Mouse (Mus musculus) gastrocnemius, postnatal 14 days (tissue): ENCODE data around the gene Kpna4. TPM values are rescaled to one million over a fixed set of nuclear protein-coding genes. Genes with fewer than 3 reads are reported as not detected.

Experiments
- DNase-seq: peaks from one replicate; pipeline ENCODE4 v3.0.0; 2021; ENCODE audit warnings: mixed read lengths
- intact Hi-C: fragments of 180-260 bp; cut with DNase I; formaldehyde crosslinking; loops from one replicate; pipeline ENCODE4 v1.15.1; 2025; ENCODE audit warnings: low total_unique reads
- total RNA-seq, 2 experiments: library from RNA; stranded (reverse); gene quantifications; 2 replicates each; pipeline ENCODE4 v1.2.3; 2021

Gene Kpna4
- total RNA-seq, 2 experiments from 2014 or later: 57.8 to 69.8 TPM

DNA sequence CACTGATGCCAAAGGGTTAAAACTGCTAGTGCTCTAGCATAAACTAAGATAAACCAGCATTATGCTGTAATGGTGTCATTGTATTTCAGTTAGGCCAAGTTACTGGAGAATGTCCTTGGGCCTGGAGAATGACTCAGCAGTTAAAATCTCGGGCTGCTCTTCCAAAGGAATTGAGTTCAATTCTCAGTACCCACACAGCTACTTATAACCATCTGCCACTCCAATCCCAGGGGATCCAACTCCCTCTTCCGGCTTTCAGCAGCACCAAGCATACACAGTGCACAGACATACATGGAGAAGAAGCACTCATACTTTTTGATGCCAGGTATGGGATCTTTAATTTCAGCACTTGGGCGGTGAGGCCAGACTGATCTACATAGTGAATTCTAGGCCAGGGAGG, 8.1 kb downstream of the Kpna4 start:
- intact Hi-C loops: no loop called here
- DNase-seq: no peak

DNA sequence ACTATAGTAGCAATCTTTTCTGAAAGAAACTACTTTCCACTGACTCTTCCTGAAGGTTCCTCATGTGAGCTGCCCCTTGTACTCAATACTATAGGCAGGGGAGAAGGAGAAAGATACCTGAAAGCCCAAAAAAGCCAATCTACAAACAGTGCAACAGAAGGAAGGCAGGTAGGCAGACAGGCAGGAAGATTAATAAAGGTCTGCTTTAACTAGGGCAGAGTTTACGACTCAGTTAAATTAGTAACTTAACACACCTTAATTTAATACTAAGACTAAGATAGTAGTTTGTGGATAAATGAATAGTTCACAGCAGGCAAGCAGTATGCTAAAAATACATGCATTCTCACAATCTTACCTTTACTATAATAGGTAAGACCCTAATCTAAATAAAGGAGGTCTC, 12.2 kb downstream of the Kpna4 start:
- no peak for DNase-seq
- intact Hi-C loops: no loop called here

DNA sequence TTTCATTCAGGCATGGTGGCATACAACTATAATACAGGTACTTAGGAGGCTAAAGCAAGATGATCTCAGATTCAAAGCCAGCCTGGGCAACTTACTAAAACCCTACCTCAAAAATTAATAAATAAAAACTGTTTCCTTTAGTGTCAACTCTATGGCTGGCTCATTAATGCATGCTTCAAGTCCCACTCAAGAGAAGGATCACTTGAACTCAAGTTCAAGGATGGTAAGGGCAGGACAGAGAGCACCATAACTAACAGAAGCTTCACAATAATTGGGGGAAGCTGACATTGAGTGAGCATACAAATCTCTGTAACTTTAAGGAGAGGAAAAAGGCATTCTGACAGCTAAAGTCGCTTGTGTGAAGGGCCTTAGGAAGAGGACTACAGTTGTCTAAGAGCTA, 13.0 kb downstream of the Kpna4 start:
- DNase-seq: no peak
- intact Hi-C loops: no loop called here

DNA sequence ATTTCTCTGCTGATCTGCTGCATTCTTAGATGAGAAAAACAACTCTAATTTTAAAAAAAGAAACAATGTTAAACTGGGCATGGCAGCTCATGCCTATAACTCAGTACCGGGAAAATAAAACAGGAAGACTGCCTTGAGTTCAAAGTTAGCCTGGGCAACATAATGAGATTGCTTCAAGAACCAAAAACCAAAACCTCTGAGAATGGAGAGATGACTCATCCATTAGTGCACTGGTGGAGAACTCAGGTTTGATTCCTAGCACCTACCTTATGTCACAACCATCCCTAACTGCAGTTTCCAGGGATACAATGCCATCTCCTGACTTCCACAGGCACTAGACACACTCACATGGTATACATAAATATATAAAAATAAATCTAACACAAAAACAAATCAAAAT, 17.8 kb downstream of the Kpna4 start:
- DNase-seq: no peak
- intact Hi-C loops: no loop called here

DNA sequence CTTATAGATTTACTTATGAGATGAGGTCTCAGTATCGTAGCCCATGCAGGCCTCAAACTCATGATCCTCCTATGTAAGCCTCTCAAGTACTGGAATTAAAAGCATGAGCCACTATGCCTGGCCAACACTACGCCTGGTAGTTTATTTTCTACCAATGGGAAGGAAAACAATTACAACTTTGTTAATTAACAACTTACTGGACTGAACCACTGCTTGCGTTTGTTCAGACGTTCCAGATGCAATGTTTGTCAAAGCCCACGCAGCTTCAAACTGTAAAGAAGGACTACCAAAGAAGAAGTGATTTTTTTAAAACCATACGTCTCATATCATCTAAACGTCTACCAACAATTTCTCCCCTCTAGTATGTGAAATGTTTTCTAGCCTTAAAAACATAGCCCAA, 32.5 kb downstream of the Kpna4 start:
- DNase-seq: no peak
- intact Hi-C loops: no loop called here

DNA sequence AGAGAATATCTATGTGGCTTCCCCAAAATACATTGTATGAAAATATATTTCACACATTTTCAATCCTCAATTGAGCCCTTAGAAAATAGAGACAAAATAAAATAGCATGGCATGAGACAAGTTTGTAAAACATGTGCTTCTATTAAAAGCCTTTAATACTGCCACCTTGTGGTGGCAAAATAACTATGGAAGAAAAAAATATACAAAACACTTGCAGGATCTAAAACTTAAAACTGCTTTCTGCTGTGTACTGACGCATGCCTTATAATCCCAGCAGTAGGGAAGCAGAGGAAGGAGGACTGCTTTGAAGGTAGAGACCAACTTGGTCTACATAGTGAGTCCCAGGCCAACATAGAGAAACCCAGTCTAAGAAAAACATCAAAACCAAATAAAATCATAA, 62.9 kb downstream of the Kpna4 start:
- intact Hi-C loops: no loop called here
- no peak for DNase-seq

DNA sequence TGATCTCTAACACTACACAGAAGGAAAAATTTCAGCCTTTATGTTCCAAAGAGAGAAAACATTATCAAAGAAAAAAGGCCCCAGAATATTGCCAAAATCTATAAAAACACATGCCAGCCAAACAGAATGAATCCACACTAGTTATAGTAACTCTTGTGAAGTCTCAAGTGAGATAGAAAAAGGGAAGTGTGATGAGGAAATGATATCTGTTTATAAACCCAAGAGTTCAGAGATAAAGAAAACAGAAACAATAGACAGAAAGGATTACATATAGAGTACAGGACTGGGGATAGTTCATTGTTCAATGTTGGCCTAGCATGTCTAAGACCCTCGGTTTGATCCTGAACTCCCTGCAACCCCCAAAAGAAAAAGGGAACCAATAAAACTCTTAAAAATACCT, 64.1 kb downstream of the Kpna4 start:
- intact Hi-C loops: no loop called here
- DNase-seq: no peak

DNA sequence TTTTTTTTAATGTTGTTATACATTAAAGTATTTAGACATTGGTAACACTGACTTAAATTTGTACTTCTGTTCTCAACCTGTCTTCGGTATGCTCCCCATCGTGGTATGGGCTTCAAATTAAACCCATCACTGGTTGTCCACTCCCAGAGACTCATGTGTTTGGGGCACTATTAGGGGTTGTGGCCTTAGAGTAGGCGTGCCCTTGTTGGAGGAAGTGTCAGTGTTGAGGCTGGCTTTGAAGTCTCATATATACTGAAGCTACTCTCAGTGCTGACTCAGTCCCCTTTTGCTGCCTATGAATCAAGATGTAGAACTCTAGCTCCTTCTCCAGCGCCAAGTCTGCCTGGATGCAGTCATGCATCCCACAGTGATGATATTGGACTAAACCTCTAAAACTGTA, 66.2 kb downstream of the Kpna4 start:
- intact Hi-C loops: no loop called here
- no peak for DNase-seq

DNA sequence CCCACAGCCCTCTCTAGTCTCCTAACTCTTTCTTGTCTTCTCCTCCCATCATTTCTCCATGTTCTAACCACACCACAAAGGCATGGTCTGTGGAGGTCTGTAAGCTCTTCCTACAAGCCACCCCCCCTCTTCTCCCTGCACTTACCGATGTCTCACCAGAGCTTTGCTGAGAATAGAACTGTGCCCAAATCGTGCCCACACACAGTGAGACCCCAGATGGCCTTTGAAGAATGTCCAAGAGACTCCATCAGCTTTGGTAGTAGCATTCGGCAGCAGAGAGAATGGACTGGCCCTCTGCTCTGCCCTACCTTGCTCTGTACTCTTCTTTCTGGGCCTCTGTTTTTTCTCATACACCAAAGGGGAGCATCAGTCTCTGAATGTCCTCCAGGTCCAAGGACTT, 71.0 kb downstream of the Kpna4 start:
- intact Hi-C loops: no loop called here
- no peak for DNase-seq

DNA sequence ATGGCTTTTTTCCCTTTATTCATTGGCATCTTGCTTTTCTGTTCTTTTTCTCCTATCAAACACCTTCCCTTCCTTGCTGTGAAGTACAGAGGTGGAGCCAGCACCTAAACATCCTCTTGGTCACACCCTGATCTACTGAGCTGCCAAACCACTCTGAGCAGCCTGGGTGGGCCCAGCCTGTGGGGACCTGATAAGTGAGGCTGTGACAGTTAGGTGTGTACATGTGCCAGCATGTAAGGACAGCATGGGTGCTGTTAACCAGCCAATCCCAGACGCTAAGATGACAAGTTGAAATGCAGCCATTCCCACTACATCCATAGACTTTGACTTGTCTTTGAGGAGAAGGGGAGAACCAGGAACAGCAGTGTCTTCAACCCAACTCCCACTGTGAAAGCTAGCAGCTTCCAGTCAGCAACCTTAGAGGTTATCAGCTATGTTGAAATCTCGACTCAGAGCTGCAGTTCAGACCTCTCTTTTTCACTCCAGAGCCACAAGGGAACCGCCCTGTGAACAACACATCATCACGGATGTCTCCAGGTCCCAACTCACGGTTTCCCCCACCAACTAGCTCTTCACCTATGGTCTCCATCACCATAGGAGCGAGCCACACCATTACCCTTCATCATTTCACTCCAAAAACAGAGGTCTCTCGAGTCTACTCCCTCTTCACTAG, 72.0 kb downstream of the Kpna4 start:
- intact Hi-C loops: no loop called here
- DNase-seq: no peak

DNA sequence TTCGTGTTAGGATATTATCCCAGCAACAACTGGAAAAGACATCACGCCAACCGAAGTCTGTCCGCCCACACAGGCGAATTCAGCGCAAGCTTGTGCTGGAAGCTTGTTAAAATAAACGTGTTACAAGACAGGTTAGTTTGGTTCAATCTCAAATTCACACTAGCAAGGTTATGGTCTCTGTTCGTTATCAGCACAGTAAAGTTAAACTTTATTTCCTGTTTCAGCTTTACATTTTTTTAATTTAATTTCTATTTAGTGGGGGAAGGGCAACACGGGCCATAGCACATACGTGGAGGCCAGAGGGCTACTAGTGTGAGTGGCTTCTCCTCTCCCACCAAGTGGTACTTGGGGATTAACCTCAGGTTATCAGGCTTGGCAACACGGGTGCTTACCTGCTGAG, 75.0 kb downstream of the Kpna4 start:
- no peak for DNase-seq
- intact Hi-C loops: no loop called here

DNA sequence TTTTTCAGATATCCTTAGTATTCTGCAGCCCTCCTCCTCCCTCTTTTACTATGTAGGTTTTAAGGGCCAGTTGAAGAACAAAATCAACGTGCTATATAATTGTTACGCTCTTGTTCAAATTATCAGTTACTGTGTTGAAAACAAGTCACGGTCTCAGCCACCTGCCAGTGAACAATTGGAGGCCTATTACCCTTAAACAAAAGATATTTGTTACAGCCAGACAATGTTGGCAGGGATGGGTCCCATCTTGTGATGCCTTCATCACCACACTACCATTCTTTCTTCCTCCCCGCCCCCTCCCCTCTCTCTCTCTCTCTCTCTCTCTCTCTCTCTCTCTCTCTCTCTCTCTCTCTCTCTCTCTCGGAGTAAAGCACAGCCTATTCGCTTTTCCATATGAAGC, 77.9 kb downstream of the Kpna4 start:
- DNase-seq: no peak
- intact Hi-C loops: no loop called here

DNA sequence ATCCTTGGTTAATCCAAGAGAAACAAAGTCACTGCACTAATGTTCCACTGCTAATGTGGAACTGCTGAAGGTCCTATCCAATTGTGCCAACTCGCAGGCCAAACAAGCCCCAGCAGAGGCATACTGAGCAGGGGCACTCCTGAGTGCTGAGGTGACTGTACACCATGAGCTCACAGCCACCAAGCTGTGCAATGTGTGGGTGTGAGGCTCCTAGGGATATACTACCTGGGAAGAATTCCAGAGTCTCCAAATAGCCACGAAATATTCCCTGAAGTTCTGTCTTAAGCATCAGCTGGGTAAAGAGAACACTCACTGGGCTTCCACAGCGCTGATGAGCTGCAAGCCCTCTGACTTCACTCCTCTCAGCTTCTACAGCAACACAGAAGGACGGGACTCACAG, 79.2 kb downstream of the Kpna4 start:
- DNase-seq: no peak
- intact Hi-C loops: no loop called here

DNA sequence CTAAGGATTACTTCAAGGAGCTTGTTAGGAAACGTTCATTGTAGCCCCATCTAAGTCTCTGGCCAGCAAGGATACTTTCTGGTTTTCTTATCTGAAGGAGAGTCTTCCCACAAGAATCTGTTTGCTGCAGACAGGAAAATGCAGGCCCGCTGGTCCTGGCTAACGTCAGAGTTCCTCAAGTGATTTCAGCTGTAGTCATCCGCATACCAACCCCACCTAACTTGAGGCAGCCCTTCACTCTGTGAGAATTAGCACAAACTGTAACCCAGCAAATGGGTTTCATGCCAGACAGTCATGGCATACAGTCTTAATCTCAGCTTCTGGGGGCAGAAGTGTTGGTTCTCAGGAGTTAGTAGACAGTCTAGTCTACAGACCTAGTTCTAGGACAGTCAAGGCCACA, 80.4 kb downstream of the Kpna4 start:
- intact Hi-C loops: no loop called here
- no peak for DNase-seq

DNA sequence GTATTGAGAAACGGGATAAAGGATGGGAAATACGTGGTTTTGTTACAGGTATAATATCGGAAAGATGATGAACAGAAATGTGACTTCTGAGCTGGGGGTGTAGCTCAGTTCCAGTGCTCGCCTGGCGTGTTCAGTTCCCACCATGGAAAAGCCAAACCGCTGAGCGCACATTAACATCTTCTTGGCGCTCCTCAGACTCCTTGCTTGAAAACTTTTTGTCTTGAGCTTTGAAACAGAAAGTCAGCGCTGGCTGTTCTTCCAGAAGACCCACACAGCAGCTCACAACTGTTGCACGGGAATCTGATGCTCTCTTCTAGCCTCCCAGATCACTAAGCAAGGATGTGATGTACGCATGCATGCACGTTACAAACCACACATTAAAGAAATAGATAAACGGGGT, 81.2 kb downstream of the Kpna4 start:
- intact Hi-C loops: no loop called here
- no peak for DNase-seq

DNA sequence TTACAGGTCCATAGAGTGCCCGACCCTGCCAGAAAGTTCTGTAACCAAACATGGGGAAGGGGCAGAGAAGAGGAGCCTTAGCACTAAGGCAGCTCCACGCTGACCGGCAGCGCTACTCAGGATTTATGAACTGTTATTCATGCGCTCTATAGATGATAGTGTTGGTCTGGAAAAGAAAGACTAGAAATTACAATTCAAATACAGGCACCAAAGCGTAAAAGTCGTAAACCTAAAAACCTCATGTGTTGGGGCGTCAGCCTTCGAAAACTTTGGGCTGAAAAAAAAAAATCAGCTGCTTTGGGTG, 81.6 kb downstream of the Kpna4 start:
- intact Hi-C loops: no loop called here
- no peak for DNase-seq

DNA sequence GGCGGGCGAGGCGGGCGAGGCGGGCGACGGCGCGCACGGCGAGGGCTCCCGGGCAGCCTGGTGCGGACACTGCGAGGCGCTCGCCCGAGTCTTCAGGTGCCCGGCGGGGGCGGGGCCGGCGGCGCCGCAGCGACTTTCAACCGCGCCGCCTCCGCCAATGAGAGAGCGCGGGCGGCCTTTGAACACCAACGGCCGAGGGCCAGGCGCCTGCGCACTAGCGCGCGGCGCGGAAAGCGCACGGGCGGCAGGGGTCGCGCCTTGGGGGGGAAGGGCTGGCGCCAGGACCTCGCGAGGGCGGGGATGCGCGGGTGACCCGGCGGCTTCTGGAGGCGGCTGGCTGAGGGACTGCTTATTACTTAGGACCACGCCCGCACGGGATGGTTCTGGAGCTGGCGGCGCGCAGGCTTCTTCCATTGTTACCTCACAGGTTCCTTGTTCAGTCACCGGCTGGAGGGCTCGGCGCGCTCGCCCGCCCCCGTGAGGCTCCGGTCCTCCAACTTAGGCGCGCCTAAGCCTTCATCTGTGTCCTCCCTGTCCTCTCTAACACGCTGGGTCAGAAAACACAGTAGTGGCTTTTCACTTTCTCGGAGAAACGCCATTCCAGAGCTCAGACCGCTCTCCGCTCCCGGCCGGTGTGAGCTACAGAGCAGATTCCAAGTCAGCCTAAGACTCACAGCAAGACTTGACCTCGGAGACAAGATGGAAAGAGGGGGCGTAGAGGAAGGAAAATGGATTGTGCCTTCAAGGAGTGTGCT, 82.1 kb downstream of the Kpna4 start, which contains the start of gene Trim59:
Trim59 (minus strand) TSS at position 111 of the 755 bp plus-strand sequence.
- DNase-seq: peak; percentile 85
- intact Hi-C loops: no loop called here

DNA sequence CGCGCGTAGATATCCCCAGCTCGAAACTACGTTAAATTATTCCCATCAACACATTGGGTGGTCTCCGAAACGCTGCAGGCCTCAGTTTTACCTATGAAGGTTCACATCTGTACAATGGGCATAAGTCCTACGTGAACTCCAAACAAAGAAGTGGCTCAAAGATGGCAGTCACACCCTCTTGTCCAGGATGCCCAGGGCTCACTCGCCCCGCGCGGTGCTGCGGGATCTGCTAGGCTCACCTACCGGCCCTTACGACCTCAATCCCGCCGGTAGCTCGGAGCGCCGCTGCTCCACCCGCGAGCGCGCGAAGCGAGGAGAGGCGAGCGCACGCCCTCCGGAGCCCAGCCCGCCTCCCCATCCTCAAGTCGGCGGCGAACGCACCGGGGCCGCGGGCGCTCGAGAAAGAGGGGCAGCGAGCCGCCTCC, 82.7 kb downstream of the Kpna4 start:
- intact Hi-C loops: no loop called here
- DNase-seq: no peak

DNA sequence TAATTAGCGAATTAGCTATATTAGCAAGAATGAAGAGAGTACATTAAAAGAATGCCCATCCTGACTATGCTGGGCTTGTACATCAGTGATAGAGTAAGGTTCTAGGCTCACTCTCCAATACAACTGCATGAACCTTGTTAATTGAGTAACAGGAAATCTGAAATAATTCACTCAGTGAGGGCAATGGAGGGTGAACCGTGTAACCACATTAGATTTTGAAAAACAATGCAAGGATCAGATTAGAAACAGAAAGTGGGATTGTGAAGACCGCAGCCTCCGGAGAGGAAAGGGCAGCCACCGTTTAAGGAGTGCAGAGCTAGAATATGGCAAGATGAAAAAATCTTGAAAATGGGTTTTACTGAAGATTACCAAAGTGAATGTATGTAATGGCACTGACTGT, 85.6 kb downstream of the Kpna4 start:
- intact Hi-C loops: no loop called here
- no peak for DNase-seq

DNA sequence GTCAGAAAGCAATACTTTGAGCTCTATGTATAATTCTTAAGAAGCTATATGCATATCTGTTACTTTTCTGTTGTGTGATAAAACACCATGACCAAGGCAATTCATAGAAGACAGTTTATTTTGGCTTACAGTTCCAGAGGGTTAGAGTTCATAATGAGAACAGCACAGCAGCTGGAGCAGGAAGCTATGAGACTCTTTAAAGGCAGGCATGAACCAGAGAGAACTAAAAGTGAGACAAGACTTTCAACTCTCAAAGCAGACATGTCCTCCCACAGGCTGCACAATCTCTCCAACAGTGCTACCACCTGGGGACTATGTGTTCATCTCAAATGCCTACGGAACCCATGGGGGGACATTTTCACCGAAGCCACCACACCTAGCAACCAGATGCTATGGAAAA, 86.8 kb downstream of the Kpna4 start:
- intact Hi-C loops: no loop called here
- no peak for DNase-seq

DNA sequence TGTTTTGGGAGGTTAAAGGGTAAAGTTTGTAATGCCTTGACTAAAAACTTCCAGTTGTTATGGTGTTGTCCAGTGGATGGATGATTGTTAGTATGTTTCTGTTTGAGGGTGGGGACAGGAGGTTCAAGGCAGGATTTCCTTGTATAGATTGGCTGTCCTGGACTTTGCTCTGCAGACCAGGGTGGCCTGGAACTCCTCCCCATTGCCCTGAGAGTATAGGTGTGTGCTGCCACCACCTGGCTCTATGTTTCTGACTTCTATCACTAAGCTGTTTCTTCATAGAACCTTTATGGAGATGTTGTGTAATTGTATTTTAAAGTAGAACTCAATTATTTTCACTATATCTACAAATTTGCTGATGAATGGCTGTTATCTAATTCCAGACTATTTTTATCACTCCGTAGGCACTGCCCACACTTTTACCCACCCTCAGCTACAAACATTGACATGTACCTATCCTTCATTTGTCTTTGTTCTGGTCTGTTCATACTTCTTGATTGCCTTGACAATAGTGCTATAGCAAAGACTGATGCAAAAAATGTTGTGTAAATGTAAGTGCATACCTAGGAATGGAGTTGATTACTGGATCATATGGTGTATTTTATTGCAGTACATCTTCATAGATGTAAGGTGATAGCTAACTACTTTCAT, 100.7 kb downstream of the Kpna4 start:
- DNase-seq: no peak
- intact Hi-C loops: no loop called here
